In genomic region chr2:119478397-119478749, GRCm38 (mm10) we compare ENCODE assay signal across 8 mouse cellular contexts. TPM values are rescaled to one million over a fixed set of nuclear protein-coding genes. Genes with fewer than 3 reads are reported as not detected.
DNase-seq lines count a peak whose midpoint lies in the region; ATAC-seq and TF ChIP-seq lines count a peak whose summit lies in the region.

No protein-coding gene starts in this region.

- H3K4me2 ChIP-seq in embryonic facial prominence, embryonic 15.5 days (replicated peaks), result peak overlapping the region; percentile 53
- peak overlapping the region; percentile 55 for H3K4me2 ChIP-seq in intestine, embryonic 16.5 days (ENCODE audit: low read depth, low read length)
- peak overlapping the region; percentile 72 for H3K4me2 ChIP-seq in neural tube, embryonic 13.5 days

- H3K9ac ChIP-seq in embryonic facial prominence, embryonic 15.5 days, result peak overlapping the region; percentile 64
- H3K9ac ChIP-seq in intestine, embryonic 16.5 days (ENCODE audit: low read depth, low read length), result peak overlapping the region; percentile 99
- H3K9ac ChIP-seq in neural tube, embryonic 13.5 days, result peak overlapping the region; percentile 99

- no peak for DNase-seq in lung, adult 2 months
- DNase-seq in lung, postnatal 25 days (ENCODE audit: low spot score), result no peak
- no peak for DNase-seq in Muller cell, postnatal 12 days (ENCODE audit: inconsistent ontology term)
- DNase-seq in thymus, postnatal 25 days, result no peak
- DNase-seq in kidney, postnatal 4 days, result no peak

- WGBS in lung, adult 2 months, result 6% methylated on average over 9 of the region's 9 CpGs
- WGBS in embryonic facial prominence, embryonic 15.5 days, result 11% methylated on average over 9 of the region's 9 CpGs
- 8% methylated on average over 9 of the region's 9 CpGs for WGBS in intestine, embryonic 16.5 days
- WGBS in neural tube, embryonic 13.5 days, result 15% methylated on average over 9 of the region's 9 CpGs

- TF ChIP-seq CTCF in lung, adult 2 months (IDR thresholded peaks at IDR 0.05; ENCODE audit: insufficient read depth, low read length), result no peak

- H3K36me3 ChIP-seq in embryonic facial prominence, embryonic 15.5 days, result no peaks in the 10 kb centered on the region
- H3K36me3 ChIP-seq in intestine, embryonic 16.5 days (ENCODE audit: control insufficient read depth, insufficient read depth, low read length), result no peaks in the 10 kb centered on the region
- 0 out of 2 replicates have a peak, but pooled peaks cover 2% of the 10 kb centered on the region for H3K36me3 ChIP-seq in neural tube, embryonic 13.5 days

- no peak for ATAC-seq in embryonic facial prominence, embryonic 15.5 days (ENCODE audit: insufficient number of reproducible peaks, low FRiP score, low TSS enrichment, low read depth)
- ATAC-seq in intestine, embryonic 16.5 days, result no peak; the same call in 1 of the 2 replicates
- ATAC-seq in neural tube, embryonic 13.5 days (ENCODE audit: low read depth), result no peak; the same call in 1 of the 2 replicates

- H3K4me3 ChIP-seq in lung, adult 2 months (replicated peaks; ENCODE audit: extremely low read depth, low read depth, low read length), result peak overlapping the region; percentile 93
- H3K4me3 ChIP-seq in embryonic facial prominence, embryonic 15.5 days (replicated peaks), result peak overlapping the region; percentile 96
- H3K4me3 ChIP-seq in intestine, embryonic 16.5 days (ENCODE audit: low read length), result peak overlapping the region; percentile 93
- peak overlapping the region; percentile 93 for H3K4me3 ChIP-seq in neural tube, embryonic 13.5 days

- peaks cover 3% of the 10 kb centered on the region for H3K4me1 ChIP-seq in lung, adult 2 months (ENCODE audit: control insufficient read depth, insufficient read depth, low read length)
- H3K4me1 ChIP-seq in embryonic facial prominence, embryonic 15.5 days, result peaks cover 22% of the 10 kb centered on the region
- H3K4me1 ChIP-seq in intestine, embryonic 16.5 days (ENCODE audit: control insufficient read depth, insufficient read depth, low read length), result peaks cover 9% of the 10 kb centered on the region; the same call in 1 of the 2 replicates
- H3K4me1 ChIP-seq in neural tube, embryonic 13.5 days (replicated peaks), result peaks cover 32% of the 10 kb centered on the region

- H3K9me3 ChIP-seq in embryonic facial prominence, embryonic 15.5 days (replicated peaks), result no peaks in the 10 kb centered on the region
- H3K9me3 ChIP-seq in intestine, embryonic 16.5 days (ENCODE audit: control insufficient read depth, low read length), result no peaks in the 10 kb centered on the region
- no peaks in the 10 kb centered on the region for H3K9me3 ChIP-seq in neural tube, embryonic 13.5 days

- H3K27me3 ChIP-seq in embryonic facial prominence, embryonic 15.5 days, result no peaks in the 10 kb centered on the region
- no peaks in the 10 kb centered on the region for H3K27me3 ChIP-seq in intestine, embryonic 16.5 days (replicated peaks; ENCODE audit: control insufficient read depth, insufficient read depth, low read length)
- no peaks in the 10 kb centered on the region for H3K27me3 ChIP-seq in neural tube, embryonic 13.5 days

- no peak for TF ChIP-seq POLR2A in lung, adult 2 months (IDR thresholded peaks at IDR 0.05; ENCODE audit: borderline replicate concordance, extremely low read depth, low read depth, low read length)

- peak overlapping the region; percentile 96 for H3K27ac ChIP-seq in embryonic facial prominence, embryonic 15.5 days (replicated peaks)
- peak overlapping the region; percentile 98 for H3K27ac ChIP-seq in intestine, embryonic 16.5 days (ENCODE audit: low read length)
- H3K27ac ChIP-seq in neural tube, embryonic 13.5 days (replicated peaks), result peak overlapping the region; percentile 98

RNA-seq across cellular contexts. Expression of gene Ino80, which starts 0.9 kb away (rescaled TPM):
- polyA plus RNA-seq in lung, adult 2 months (2012; rRNA removed), result 7.1 and 8.7 TPM in 2 replicates
- polyA plus RNA-seq in embryonic facial prominence, embryonic 15.5 days (2015; fragmentation: Nextera tagmentation; extraction: Ambion mirVana), result 4.1 and 4.2 TPM in 2 replicates
- 3.2 and 3.4 TPM in 2 replicates for polyA plus RNA-seq in intestine, embryonic 16.5 days (2015; fragmentation: Nextera tagmentation; extraction: Ambion mirVana)
- 3.1 and 3.2 TPM in 2 replicates for polyA plus RNA-seq in neural tube, embryonic 13.5 days (2015; fragmentation: Nextera tagmentation; extraction: Ambion mirVana)
